Mouse (Mus musculus): ENCODE measurements around the gene Lactbl1. TPM values are rescaled to one million over a fixed set of nuclear protein-coding genes. Genes with fewer than 3 reads are reported as not detected.

The Lactbl1 gene
- total RNA-seq (2014; rRNA removed) = 0.42 TPM in 1 of 2 replicates, not detected in the other
- 0.06 TPM in 2 replicates for polyA plus RNA-seq (2015; fragmentation: Nextera tagmentation; extraction: Ambion mirVana)

DNA sequence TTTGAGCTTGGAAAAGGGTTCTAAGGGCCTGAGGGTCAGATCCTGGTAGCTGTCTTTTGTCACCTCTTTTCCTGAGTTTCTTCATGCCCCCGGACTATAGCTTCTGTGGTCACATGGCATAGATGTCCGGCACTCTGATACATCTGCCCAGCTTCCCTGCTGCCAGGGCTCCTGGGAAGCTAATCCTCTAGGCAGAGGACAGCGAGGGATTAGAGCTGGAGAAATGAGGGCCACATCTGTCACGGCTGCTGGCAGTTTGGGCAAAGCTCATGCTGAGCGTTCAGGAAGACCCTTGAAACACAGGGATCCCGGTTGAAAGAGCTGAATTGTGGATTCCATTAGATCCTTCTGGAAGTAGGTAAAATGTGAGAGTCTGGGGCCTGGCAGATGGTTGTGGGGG is at the start of gene Lactbl1:
Lactbl1 (plus strand) TSS at position 234 of the 400 bp plus-strand sequence.
- WGBS = 40% methylated on average over 6 of the region's 6 CpGs
- no peak within 1 kb of the TSS for H3K27ac ChIP-seq
- H3K27me3 ChIP-seq (ENCODE audit: insufficient read depth, low read length) = no peaks in the 10 kb centered on the region
- no peaks in the 10 kb centered on the region for H3K9me3 ChIP-seq (ENCODE audit: low read length)
- H3K36me3 ChIP-seq (ENCODE audit: insufficient read depth, low read length) = no peaks in the 10 kb centered on the region
- no peak within 1 kb of the TSS for H3K4me3 ChIP-seq (ENCODE audit: low read length)
- no peak within 1 kb of the TSS for H3K9ac ChIP-seq (replicated peaks; ENCODE audit: low read length)
- no peak for TF ChIP-seq CTCF (IDR thresholded peaks at IDR 0.05; ENCODE audit: low read depth)
- no peaks in the 10 kb centered on the region for H3K4me1 ChIP-seq (ENCODE audit: insufficient read depth, low read length)
- no peak for ATAC-seq
- no peak within 1 kb of the TSS for H3K4me2 ChIP-seq (ENCODE audit: low read depth, low read length)
- DNase-seq (ENCODE audit: low spot score) = no peak

DNA sequence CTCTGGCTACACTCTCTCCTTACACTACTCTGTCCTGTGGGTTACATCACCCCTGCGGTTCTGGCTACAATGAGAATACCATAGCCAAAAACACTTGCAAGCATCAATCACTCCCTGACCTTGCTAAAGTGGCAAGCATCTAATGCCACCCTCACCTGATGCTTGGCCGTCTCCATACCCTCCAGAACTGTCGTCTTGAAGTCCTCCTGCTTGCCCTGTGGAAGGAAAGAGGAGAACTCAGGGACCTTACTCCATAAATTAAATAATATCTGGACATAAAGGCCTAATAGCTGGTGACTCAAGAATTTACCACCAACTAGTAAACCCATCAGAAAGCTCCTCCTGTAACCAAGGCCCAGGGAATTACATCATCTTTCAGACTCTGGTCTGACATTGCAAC is 40.5 kb upstream of the Lactbl1 start:
- Histone ChIP-seq H3K36me3 (ENCODE audit: insufficient read depth, low read length) (no peaks in the 10 kb centered on the region), H3K9me3 (ENCODE audit: low read length) (no peaks in the 10 kb centered on the region), H3K9ac (replicated peaks; ENCODE audit: low read length) (no peak overlapping the region), H3K27ac (no peak overlapping the region), H3K4me1 (ENCODE audit: insufficient read depth, low read length) (no peaks in the 10 kb centered on the region; the same call in 1 of the 2 replicates), H3K4me3 (ENCODE audit: low read length) (no peak overlapping the region), H3K4me2 (ENCODE audit: low read depth, low read length) (no peak overlapping the region), H3K27me3 (ENCODE audit: insufficient read depth, low read length) (no peaks in the 10 kb centered on the region)
- 89% methylated on average over 3 of the region's 3 CpGs for WGBS
- no peak for DNase-seq (ENCODE audit: low spot score)
- ATAC-seq = no peak
- no peak for TF ChIP-seq CTCF (IDR thresholded peaks at IDR 0.05; ENCODE audit: low read depth)

DNA sequence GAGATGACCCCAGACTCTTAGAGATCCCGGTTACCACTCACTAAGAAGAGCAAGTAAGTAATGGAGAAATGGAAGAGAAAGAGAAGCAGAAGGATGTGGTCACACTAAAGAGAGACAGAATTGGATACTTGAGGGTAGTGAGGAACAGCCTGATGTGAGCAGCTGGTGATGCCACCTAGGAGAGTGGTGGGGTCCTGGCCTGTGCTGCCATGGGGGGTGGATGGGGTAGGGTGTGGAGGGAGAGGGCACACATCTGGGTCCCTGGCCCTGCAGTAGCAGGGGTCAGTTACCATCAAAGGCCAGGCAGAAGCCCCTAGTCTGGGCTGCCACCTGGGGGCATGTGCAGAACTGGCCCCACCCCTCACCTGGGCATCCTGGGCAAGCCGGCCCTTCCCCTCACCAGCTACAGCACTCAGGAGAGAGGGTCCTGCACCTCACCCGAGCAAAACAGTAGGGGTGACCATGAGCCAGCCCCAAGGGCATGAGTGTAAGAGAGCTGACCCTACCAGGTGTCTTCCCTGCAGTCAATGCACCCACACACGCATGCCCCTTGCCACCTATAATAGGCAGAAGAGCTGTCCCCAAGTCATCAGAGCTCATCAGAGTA is 35.1 kb upstream of the Lactbl1 start:
- Histone ChIP-seq H3K9me3 (ENCODE audit: low read length) (no peaks in the 10 kb centered on the region), H3K27ac (no peak overlapping the region), H3K36me3 (ENCODE audit: insufficient read depth, low read length) (peaks cover 5% of the 10 kb centered on the region; the same call in 1 of the 2 replicates), H3K4me2 (ENCODE audit: low read depth, low read length) (no peak overlapping the region), H3K27me3 (ENCODE audit: insufficient read depth, low read length) (no peaks in the 10 kb centered on the region), H3K4me3 (ENCODE audit: low read length) (no peak overlapping the region), H3K4me1 (ENCODE audit: insufficient read depth, low read length) (no peaks in the 10 kb centered on the region; the same call in none of the 2 replicates), H3K9ac (replicated peaks; ENCODE audit: low read length) (no peak overlapping the region)
- ATAC-seq (no peak), DNase-seq (ENCODE audit: low spot score) (no peak)
- TF ChIP-seq CTCF (IDR thresholded peaks at IDR 0.05; ENCODE audit: low read depth) = no peak
- WGBS = 83% methylated on average over 4 of the region's 4 CpGs

- 91% methylated on average over 4 of the region's 4 CpGs for WGBS
- Histone ChIP-seq H3K27me3 (ENCODE audit: insufficient read depth, low read length) (no peaks in the 10 kb centered on the region), H3K4me3 (ENCODE audit: low read length) (no peak overlapping the region), H3K4me1 (ENCODE audit: insufficient read depth, low read length) (no peaks in the 10 kb centered on the region; the same call in none of the 2 replicates), H3K4me2 (ENCODE audit: low read depth, low read length) (no peak overlapping the region), H3K9me3 (ENCODE audit: low read length) (no peaks in the 10 kb centered on the region), H3K36me3 (ENCODE audit: insufficient read depth, low read length) (peaks cover 5% of the 10 kb centered on the region; the same call in 1 of the 2 replicates), H3K9ac (replicated peaks; ENCODE audit: low read length) (no peak overlapping the region), H3K27ac (no peak overlapping the region)
- ATAC-seq (no peak), DNase-seq (ENCODE audit: low spot score) (no peak)
- no peak for TF ChIP-seq CTCF (IDR thresholded peaks at IDR 0.05; ENCODE audit: low read depth)
Measured at GRCm38 (mm10) chr4:136588003-136588402, 34.4 kb upstream of the Lactbl1 start.

DNA sequence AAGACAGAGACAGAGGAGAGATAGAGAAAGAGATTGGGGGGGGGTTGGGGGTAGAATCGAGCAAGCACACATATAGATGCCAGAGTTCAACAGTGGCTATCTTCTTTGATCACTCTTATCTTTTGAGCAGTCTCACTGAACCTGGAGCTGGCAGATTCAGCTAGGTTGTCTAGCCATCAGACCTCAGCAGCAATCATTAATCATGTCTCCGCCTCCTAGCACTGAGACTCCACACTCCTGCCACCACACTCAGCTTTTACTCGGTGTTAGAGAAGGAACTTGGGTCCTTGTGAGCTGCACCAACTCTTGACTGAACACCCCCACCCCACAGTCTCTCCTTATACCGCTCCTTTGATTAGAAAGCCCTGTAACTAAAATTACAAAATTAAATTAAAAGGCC is 30.3 kb upstream of the Lactbl1 start:
- H3K27me3 ChIP-seq (ENCODE audit: insufficient read depth, low read length) = no peaks in the 10 kb centered on the region
- H3K4me3 ChIP-seq (ENCODE audit: low read length) = no peak overlapping the region
- H3K4me2 ChIP-seq (ENCODE audit: low read depth, low read length) = no peak overlapping the region
- ATAC-seq = no peak
- no peak for DNase-seq (ENCODE audit: low spot score)
- WGBS = 65% methylated on average over 4 of the region's 4 CpGs
- no peaks in the 10 kb centered on the region; the same call in 1 of the 2 replicates for H3K4me1 ChIP-seq (ENCODE audit: insufficient read depth, low read length)
- no peak overlapping the region for H3K9ac ChIP-seq (replicated peaks; ENCODE audit: low read length)
- peaks cover 5% of the 10 kb centered on the region; the same call in 1 of the 2 replicates for H3K36me3 ChIP-seq (ENCODE audit: insufficient read depth, low read length)
- no peaks in the 10 kb centered on the region for H3K9me3 ChIP-seq (ENCODE audit: low read length)
- no peak for TF ChIP-seq CTCF (IDR thresholded peaks at IDR 0.05; ENCODE audit: low read depth)
- H3K27ac ChIP-seq = no peak overlapping the region

DNA sequence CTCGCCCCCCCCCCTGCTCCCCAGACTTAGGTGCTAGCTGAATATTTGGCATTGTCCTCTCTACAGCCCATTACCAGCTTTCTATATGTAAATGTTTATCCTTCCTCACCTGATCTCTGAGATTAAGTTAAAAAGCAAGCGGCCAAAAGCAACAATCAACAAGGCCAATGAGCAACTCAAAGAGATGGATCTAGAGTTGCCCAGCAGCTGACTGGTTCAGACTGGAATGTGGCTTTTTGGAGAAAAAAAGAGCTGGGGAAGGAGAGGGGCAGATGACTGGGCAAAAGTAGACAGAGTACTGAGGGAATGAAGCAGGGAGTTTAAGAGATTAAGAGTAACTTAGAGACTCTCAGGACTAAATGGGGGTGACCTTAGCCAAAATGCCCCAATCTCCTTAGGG is 28.4 kb upstream of the Lactbl1 start:
- no peak for DNase-seq (ENCODE audit: low spot score)

GRCm38 (mm10) chr4:136595221-136595620 is 27.2 kb upstream of the Lactbl1 start:
- no peak for DNase-seq (ENCODE audit: low spot score)
- Histone ChIP-seq H3K27me3 (ENCODE audit: insufficient read depth, low read length) (no peaks in the 10 kb centered on the region), H3K4me1 (ENCODE audit: insufficient read depth, low read length) (no peaks in the 10 kb centered on the region), H3K4me3 (ENCODE audit: low read length) (no peak overlapping the region), H3K9me3 (ENCODE audit: low read length) (no peaks in the 10 kb centered on the region), H3K9ac (replicated peaks; ENCODE audit: low read length) (no peak overlapping the region), H3K27ac (no peak overlapping the region), H3K36me3 (ENCODE audit: insufficient read depth, low read length) (peaks cover 2% of the 10 kb centered on the region; the same call in 1 of the 2 replicates), H3K4me2 (ENCODE audit: low read depth, low read length) (no peak overlapping the region)
- no peak for TF ChIP-seq CTCF (IDR thresholded peaks at IDR 0.05; ENCODE audit: low read depth)
- no peak for ATAC-seq
- 70% methylated on average over 6 of the region's 6 CpGs for WGBS

More for the DNA sequence above, 28.4 kb upstream of the Lactbl1 start:
- no peaks in the 10 kb centered on the region for H3K27me3 ChIP-seq (ENCODE audit: insufficient read depth, low read length)
- WGBS = 84% methylated on average over 2 of the region's 2 CpGs
- no peak overlapping the region for H3K4me2 ChIP-seq (ENCODE audit: low read depth, low read length)
- peaks cover 5% of the 10 kb centered on the region; the same call in 1 of the 2 replicates for H3K36me3 ChIP-seq (ENCODE audit: insufficient read depth, low read length)
- no peak overlapping the region for H3K9ac ChIP-seq (replicated peaks; ENCODE audit: low read length)
- H3K4me1 ChIP-seq (ENCODE audit: insufficient read depth, low read length) = no peaks in the 10 kb centered on the region
- ATAC-seq = no peak
- TF ChIP-seq CTCF (IDR thresholded peaks at IDR 0.05; ENCODE audit: low read depth) = no peak
- no peak overlapping the region for H3K4me3 ChIP-seq (ENCODE audit: low read length)
- no peak overlapping the region for H3K27ac ChIP-seq
- no peaks in the 10 kb centered on the region for H3K9me3 ChIP-seq (ENCODE audit: low read length)

Measured in hindbrain, postnatal 0 days (tissue).